Mouse (Mus musculus) adipocyte (in vitro differentiated cells): ENCODE results near the gene Edil3.
"Not testable (repeated sequence)": the region's sequence is repeated elsewhere in the genome, so short reads cannot be mapped to it uniquely, and the experiment has no call there.

Source experiments
- DNase-seq: peaks from one replicate; pipeline ENCODE4 v3.0.0-alpha.2; 2016; ENCODE audit warnings: low spot score

The Edil3 gene

GRCm38 (mm10) chr13:88972355-88972754 is 151.1 kb downstream of the Edil3 start:
- DNase-seq = no peak

DNA sequence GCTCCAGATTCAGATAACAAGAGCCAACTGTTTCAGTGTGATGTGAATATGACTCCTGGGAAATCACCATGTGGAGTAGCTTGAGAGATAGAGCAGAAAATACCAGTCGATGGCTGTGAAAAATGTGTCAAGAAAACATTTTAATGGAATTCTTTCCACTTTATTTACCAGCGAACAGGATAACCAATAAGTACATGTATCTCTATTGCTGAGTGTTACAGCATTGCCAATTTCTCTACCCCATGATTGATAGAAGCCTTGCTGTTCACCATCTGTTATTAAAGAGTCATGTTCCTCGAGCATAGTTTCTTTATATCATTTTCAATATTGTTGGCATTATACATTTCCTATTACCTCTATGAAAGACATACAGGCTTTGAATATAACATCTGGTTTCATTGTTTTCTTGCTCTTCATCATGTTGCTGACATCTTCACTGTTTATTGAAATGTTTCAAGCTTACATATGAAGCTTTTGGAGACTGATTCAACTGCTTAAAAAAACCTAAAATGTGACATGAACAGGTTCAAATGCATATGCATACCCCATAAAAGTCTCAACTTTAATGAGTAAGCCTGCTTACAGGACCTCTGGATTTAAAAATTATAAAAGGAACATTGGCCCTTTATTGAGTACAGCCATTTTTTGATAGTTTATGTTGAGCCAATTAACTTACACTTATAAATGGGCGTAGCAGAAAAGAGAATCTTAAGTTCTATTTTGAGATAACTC is 186.6 kb downstream of the Edil3 start:
- DNase-seq = no peak

DNA sequence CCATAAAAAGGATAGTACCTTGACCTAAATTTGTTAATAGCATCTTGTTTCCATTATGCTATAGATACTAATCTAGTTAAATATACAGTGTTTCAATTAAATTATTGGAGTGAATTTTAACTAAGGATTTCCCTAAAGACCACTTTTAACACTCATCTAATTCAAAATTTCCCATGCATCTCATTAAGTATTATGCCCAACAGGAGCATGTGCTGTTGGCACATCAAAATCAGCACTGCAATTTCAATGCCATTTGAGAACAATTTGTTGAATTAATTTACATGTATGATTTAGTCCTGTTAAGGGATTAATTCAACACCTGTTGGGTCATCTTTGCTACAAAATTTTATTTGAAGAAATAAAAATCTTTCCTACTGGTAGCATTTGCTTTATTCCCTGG is 191.2 kb downstream of the Edil3 start:
- no peak for DNase-seq

DNA sequence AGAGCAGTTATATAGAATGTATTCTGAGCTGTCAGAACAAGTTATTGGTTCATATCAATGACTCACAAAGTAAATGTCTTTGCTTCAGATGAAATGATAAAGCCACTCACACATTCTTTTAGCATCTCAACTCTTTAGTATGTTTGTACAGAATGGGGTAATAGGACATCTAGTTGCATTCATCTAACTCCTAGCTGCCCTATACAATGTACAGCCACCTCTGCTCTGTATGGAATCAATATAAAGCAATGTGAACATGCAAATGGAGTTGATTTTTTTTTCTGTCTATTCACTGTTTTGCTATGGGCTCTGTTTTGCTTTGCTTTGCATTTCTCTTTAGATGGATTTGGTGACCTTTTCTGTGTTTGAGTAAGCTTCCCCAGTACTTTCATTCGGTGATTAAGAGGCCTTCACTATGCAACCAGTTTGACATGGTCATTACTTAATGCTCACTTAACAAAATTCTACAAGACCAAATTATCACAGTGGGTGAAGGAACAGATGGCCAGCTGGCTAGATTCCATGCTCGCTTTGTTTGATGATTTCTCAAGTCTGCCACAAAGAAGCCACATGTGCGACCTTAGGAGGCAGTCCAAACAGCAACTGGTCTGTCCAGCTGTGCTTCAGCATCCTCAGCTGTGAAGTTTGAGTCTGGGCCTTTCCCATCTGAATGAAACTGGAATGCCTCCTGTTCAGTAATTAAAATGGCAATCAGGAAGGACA is 208.7 kb downstream of the Edil3 start:
- DNase-seq = peak; percentile 20

- DNase-seq = peak; percentile 4
Measured at GRCm38 (mm10) chr13:89035711-89036110, 214.4 kb downstream of the Edil3 start.

DNA sequence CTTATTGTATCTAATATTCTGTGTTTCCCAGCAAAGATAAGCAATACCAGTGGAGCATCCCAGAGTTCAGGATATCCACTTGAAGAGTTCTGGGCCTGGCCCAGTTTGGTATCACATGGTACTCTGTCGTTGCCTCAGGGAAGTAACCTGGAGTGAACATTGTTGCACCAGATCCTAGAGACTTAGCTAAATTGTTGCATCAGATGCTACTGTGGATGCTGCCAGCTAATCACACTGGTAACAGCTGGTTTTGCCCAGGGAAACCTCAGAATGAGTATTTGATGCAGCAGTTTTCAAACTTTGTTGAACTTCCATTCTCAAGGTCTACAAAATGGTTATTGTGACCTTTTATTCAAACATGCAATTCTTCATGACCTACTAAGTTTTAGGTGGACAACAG is 220.2 kb downstream of the Edil3 start:
- DNase-seq = peak; percentile 5

GRCm38 (mm10) chr13:89070132-89070531 is 248.9 kb downstream of the Edil3 start:
- not testable (repeated sequence) for DNase-seq

DNA sequence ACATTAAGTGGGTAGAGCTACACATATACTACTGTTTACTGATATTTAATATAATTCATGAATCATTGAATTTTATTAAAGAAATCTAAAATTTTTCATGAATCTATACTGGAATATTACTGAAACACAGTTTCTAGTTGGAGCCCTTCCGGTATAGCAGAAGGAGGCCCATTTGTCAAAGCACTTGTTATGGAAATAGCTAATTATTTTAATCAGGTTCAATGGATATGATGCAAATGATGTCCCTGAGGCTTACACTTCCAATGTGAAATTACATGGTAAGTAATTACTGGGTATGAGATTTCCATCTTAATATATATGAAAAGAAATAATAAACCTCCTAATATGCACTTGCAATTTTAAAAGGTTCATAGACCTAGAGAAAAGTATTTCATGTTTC is 254.9 kb downstream of the Edil3 start:
- DNase-seq = no peak

GRCm38 (mm10) chr13:89105889-89106288 is 284.6 kb downstream of the Edil3 start:
- no peak for DNase-seq

DNA sequence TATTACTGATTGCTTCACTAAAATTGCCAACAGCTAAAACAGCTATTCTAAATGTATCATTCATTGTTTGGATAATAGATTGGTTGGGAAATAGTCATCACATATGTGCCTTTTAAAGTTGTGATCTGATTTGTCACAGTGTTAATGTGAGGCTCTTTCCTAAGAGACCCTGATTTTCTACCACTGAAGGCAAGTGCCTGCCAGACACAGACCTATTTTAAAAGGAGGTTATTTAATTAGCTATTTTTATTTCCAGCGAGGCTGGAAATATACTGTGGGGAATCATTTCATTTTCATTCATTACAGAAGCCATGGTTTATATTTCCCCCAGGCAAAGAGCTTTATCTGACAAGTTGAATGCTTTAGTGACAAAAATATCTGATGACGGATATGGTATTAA is 296.3 kb downstream of the Edil3 start:
- DNase-seq = no peak

DNA sequence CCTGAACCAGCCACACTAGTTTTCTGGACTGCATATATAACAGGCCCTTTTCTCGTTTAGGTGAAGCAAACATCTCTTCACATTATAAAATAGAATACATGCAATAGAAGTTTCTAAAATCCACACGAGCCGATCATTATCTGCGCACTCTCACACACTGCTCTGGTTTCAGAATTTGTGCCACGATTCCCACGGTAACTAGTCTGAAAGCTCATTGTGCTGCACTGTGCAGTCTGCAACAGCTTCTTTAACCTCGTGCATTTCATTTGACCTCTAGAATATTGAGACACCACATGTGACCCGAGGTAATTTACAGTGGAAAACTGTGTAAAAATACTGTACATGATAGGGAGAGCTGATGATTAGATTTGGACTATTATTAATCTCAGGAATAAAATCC is 298.5 kb downstream of the Edil3 start:
- no peak for DNase-seq

GRCm38 (mm10) chr13:89122511-89123253 is 301.4 kb downstream of the Edil3 start:
- DNase-seq = no peak

DNA sequence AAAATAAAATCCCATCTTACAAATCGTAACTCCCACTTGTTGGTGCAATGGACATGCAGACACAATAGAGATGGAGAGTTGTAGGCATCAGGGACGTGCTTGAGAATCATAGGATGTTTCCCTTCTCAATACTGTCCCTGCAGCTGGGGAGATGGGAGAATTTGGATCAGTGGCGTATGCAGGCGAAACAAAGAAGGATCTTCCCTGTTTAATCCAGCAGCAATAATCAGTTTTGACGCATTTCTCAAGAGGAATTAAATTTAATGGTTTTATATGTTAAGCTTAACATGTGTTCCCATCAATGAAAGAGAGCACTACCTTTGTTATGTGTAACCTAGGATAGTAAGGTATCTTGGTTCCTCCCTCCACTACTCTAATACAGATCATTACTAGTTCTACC is 302.1 kb downstream of the Edil3 start:
- no peak for DNase-seq

DNA sequence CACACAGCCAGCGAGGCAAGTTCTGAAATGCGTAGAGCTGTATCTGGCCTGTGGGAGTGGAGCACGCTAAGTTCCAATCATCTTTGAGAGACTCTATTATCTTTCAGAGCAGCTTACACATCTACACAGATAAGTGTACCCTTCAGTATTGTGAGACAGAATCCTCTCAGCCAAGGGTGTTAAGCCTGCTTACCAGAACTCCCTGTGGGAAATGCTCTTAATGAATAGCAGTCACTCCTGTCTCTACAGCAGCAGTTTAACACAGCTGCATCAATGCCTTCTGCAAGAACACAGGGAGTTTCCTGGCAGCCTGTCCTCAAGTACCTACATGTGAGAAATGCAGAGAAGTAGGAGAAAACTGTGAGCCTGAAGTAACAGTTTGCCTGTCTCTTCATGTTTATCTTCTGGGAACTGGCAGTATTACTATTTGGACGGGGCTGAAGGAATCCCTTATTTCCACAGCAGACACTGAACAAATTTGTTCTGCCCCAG is 324.8 kb downstream of the Edil3 start:
- no peak for DNase-seq

DNA sequence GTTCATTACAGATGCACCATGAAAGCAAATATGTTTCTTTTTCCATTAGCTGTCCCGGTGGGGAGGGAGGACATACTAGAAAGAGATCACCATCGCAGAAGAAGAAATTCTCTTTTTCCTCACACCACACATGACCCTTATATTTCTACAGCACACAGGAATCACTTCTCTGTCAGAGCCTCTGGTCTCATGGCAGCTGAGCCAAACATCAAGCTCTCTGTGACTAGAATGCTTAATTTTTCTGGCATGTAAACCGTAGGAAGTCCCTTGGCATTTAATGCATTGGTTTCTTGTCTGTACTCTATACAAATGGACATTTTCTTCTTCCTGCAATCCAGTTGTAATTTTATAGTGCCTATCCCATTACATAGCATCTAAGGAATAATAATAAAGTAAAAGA is 330.6 kb downstream of the Edil3 start:
- no peak for DNase-seq

- DNase-seq = no peak
Measured at GRCm38 (mm10) chr13:89167960-89168359, 346.7 kb downstream of the Edil3 start.

GRCm38 (mm10) chr13:89170040-89170439 is 348.8 kb downstream of the Edil3 start:
- no peak for DNase-seq

DNA sequence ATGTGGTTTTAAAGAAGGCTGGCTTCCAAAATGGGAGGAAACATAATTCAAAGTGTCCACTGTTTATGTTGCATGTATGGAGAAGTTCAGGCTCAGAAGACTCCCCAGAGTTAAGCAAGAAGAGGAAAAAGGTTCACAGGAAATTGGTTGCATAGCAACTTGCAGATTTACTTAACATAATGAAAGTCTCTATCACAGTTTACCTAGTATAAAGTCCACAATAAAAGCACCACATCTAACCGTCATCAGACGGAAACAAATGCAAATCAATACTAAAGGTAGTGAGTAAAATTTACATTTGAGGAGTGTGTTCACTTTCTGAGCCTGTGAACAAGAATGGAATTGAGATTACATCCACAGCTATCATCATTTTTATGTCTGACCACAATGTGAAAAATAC is 353.9 kb downstream of the Edil3 start:
- DNase-seq = no peak

DNA sequence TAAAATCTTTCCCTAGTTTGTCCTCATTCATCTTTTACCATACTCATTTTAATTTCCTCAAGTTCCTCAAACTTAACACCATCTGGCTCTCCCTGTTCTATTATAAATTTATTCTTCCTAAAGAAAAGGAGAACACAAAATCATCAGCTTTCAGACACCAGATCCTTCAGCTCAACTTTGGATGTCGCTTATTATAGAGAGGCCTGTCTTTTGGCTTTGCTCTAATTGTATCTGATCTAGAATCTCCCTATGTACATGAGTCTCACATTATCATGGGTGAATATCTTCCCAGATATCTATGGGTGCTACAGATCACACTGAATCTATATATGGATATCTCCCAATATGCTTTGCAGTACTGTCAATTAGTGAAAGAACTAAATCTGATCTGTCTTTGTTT is 367.8 kb downstream of the Edil3 start:
- no peak for DNase-seq

- DNase-seq = no peak
Measured at GRCm38 (mm10) chr13:89197019-89197418, 375.7 kb downstream of the Edil3 start.

GRCm38 (mm10) chr13:89199275-89199674 is 378.0 kb downstream of the Edil3 start:
- no peak for DNase-seq

GRCm38 (mm10) chr13:89238104-89238503 is 416.8 kb downstream of the Edil3 start:
- no peak for DNase-seq
